Mouse (Mus musculus) midbrain, postnatal 0 days (tissue): ENCODE results near the gene Def8. TPM values are rescaled to one million over a fixed set of nuclear protein-coding genes. Genes with fewer than 3 reads are reported as not detected.

Source experiments
- ATAC-seq: fragments of 200-750 bp; cut with Nextera tagmentation; 2 replicates; pipeline ENCODE4 v1.8.0; 2017; ENCODE audit warnings: moderate number of reproducible peaks, mild to moderate bottlenecking, moderate TSS enrichment, moderate library complexity; ENCODE audit not compliant: low FRiP score
- DNase-seq: peaks from one replicate; pipeline ENCODE4 v3.0.0-alpha.2; 2015; ENCODE audit warnings: low spot score
- H3K27ac ChIP-seq: fragments of 300-500 bp; sonication (generic); 2 replicates; pipeline ENCODE4 v1.5.1; 2014; ENCODE audit warnings: low read depth, mild to moderate bottlenecking, low read length, mixed read lengths
- H3K27me3 ChIP-seq: fragments of 300-500 bp; sonication (generic); 2 replicates; pipeline ENCODE4 v1.6.1; 2014; ENCODE audit warnings: low read length, control low read depth, mixed read lengths; ENCODE audit not compliant: insufficient read depth
- H3K36me3 ChIP-seq: fragments of 300-500 bp; sonication (generic); 2 replicates; pipeline ENCODE4 v1.6.1; 2014; ENCODE audit warnings: low read length, control low read depth, mixed read lengths; ENCODE audit not compliant: insufficient read depth
- H3K4me1 ChIP-seq: fragments of 300-500 bp; sonication (generic); 2 replicates; pipeline ENCODE4 v1.6.1; 2014; ENCODE audit warnings: mild to moderate bottlenecking, control low read depth, antibody characterized with exemption, low read length, mixed read lengths; ENCODE audit not compliant: insufficient read depth
- H3K4me2 ChIP-seq: fragments of 300-500 bp; sonication (generic); 2 replicates; pipeline ENCODE4 v1.6.1; 2014; ENCODE audit warnings: low read depth, mild to moderate bottlenecking, low read length, mixed read lengths; ENCODE audit not compliant: poor library complexity, severe bottlenecking
- H3K4me3 ChIP-seq: fragments of 300-500 bp; sonication (generic); 2 replicates; pipeline ENCODE4 v1.5.1; 2014; ENCODE audit warnings: low read depth, mild to moderate bottlenecking, low read length, moderate library complexity
- H3K9ac ChIP-seq: fragments of 300-500 bp; sonication (generic); replicated peaks from 2 replicates; pipeline ENCODE4 v1.6.1; 2014; ENCODE audit warnings: mild to moderate bottlenecking, low read length, moderate library complexity, mixed read lengths; ENCODE audit not compliant: poor library complexity, severe bottlenecking
- H3K9me3 ChIP-seq: fragments of 300-500 bp; sonication (generic); 2 replicates; pipeline ENCODE4 v1.6.1; 2016; ENCODE audit warnings: low read length, control low read depth
- CTCF ChIP-seq: IDR thresholded peaks from 2 replicates; pipeline ENCODE4 v1.5.1; 2016; ENCODE audit warnings: antibody characterized with exemption, mild to moderate bottlenecking
- WGBS: fragments of 180-500 bp; shearing (Covaris S2); extraction: QIAGEN DNeasy Blood & Tissue Kit; methylation state at CpG from one replicate; pipeline ENCODE4 v1.1.7; 2014; 5-methylcytosine and 5-hydroxymethylcytosine counted together
- polyA plus RNA-seq: library from polyadenylated mRNA; unstranded; fragments of >200 nt; fragmentation: Nextera tagmentation; extraction: Ambion mirVana; gene quantifications from 2 replicates; pipeline ENCODE4 v1.2.1, GENCODE M21; 2015
- total RNA-seq: library from RNA; depleted of rRNA; stranded (reverse); fragments of >200 nt; gene quantifications from 2 replicates; pipeline ENCODE4 v1.2.3, GENCODE M21; 2014

Def8 gene
- total and polyA plus RNA-seq, 2 experiments from 2014 or later: 36.4 to 47.6 TPM

- Histone ChIP-seq H3K4me1 (0 out of 2 replicates have a peak, but pooled peaks cover 7% of the 10 kb centered on the region), H3K27me3 (no peaks in the 10 kb centered on the region), H3K4me3 (no peak overlapping the region), H3K27ac (no peak overlapping the region), H3K9me3 (no peaks in the 10 kb centered on the region), H3K9ac (no peak overlapping the region), H3K36me3 (peaks cover 23% of the 10 kb centered on the region), H3K4me2 (no peak overlapping the region)
- ATAC-seq: no peak
- WGBS: 88% methylated on average over 19 of the region's 19 CpGs
- no peak for TF ChIP-seq CTCF
- DNase-seq: no peak
These were observed 2.0 kb upstream of the Def8 start for GRCm38 (mm10) chr8:123421325-123421724.

GRCm38 (mm10) chr8:123422056-123422780 is 1.1 kb upstream of the Def8 start:
- ATAC-seq (peak; percentile 75), DNase-seq (peak; percentile 84)
- H3K27me3 ChIP-seq: no peaks in the 10 kb centered on the region
- H3K27ac ChIP-seq: no peak overlapping the region
- no peaks in the 10 kb centered on the region for H3K4me1 ChIP-seq
- H3K9ac ChIP-seq: peak overlapping the region; percentile 39; the same call in 1 of the 2 replicates
- 17% methylated on average over 17 of the region's 17 CpGs for WGBS
- H3K9me3 ChIP-seq: no peaks in the 10 kb centered on the region
- no peak overlapping the region for H3K4me3 ChIP-seq
- H3K4me2 ChIP-seq: peak overlapping the region; percentile 30; the same call in 1 of the 2 replicates
- peak; percentile 74 for TF ChIP-seq CTCF
- H3K36me3 ChIP-seq: peaks cover 21% of the 10 kb centered on the region

DNA sequence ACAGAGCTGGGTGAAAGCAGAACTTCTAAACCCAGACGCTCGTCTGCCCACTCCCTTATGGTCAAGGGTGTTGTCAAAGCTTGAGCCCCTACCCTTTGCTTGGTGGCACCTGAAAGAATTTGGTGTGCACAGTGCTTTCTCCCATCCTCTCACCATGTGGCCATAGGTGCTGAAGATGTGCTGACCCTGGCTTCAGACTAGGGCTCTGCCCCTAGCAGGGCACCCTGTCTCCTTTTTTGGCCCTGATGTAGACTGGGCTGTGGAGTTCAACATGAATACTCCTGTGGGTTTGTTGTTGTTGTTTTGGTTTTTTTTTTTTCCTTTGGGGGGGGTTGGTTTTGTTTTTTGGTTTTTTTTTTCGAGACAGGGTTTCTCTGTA is 557 bp upstream of the Def8 start:
- H3K36me3 ChIP-seq: peaks cover 21% of the 10 kb centered on the region
- DNase-seq (no peak), ATAC-seq (peak; percentile 28; the same call in 1 of the 2 replicates)
- whole genome bisulfite sequencing: 13% methylated on average over 3 of the region's 3 CpGs
- no peaks in the 10 kb centered on the region for H3K4me1 ChIP-seq
- 0 out of 2 replicates have a peak, but pooled peaks cover under 1% of the 10 kb centered on the region for H3K9me3 ChIP-seq
- peak overlapping the region; percentile 39; the same call in 1 of the 2 replicates for H3K9ac ChIP-seq
- H3K4me3 ChIP-seq: no peak overlapping the region
- no peak for TF ChIP-seq CTCF
- H3K27ac ChIP-seq: no peak overlapping the region
- H3K27me3 ChIP-seq: no peaks in the 10 kb centered on the region
- H3K4me2 ChIP-seq: no peak overlapping the region

- TF ChIP-seq CTCF: no peak
- 96% methylated on average over 27 of the region's 27 CpGs for WGBS
- H3K36me3 ChIP-seq: peaks cover 2% of the 10 kb centered on the region; the same call in 1 of the 2 replicates
- H3K27ac ChIP-seq: no peak overlapping the region
- no peak overlapping the region for H3K9ac ChIP-seq
- H3K4me2 ChIP-seq: no peak overlapping the region
- no peaks in the 10 kb centered on the region for H3K27me3 ChIP-seq
- peaks cover 10% of the 10 kb centered on the region; the same call in 1 of the 2 replicates for H3K9me3 ChIP-seq
- no peak overlapping the region for H3K4me3 ChIP-seq
- no peak for DNase-seq
- ATAC-seq: no peak
- H3K4me1 ChIP-seq: no peaks in the 10 kb centered on the region
These were observed 3.5 kb downstream of the Def8 start for GRCm38 (mm10) chr8:123426511-123427509.

DNA sequence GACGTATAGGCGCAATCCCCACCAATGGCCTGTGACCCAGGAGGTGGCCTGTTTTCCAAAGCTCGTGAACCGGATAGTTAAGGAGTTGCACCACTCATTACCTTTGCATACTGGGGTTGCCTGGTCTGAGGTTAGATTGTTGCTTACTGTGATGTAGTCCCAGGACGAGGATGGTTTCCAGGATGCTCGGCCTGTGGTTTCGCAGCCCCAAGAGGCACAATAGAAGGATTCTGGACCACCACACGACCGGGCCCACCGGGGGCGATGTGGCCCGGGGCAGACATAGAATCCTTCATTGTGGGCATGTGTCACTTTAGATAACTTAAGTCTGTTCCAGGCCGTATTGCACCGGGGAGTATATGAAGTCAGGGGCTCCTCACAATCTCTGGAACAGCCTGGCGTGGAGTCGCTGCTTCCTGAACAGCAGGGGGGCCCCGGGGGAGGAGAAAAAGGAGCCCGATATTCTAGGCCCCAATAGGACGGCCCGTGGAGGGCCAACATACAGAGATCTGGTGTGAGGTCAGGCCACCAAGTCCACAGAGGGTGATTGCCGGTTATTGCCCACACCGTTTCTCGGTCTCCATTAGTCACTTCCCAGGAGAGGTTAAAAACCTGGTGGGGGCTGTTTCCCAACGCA is 4.4 kb downstream of the Def8 start:
- Histone ChIP-seq H3K36me3 (0 out of 2 replicates have a peak, but pooled peaks cover under 1% of the 10 kb centered on the region), H3K4me1 (no peaks in the 10 kb centered on the region), H3K27me3 (no peaks in the 10 kb centered on the region), H3K9ac (no peak overlapping the region), H3K4me3 (no peak overlapping the region), H3K27ac (no peak overlapping the region), H3K4me2 (no peak overlapping the region), H3K9me3 (peaks cover 10% of the 10 kb centered on the region; the same call in 1 of the 2 replicates)
- DNase-seq: no peak
- WGBS: 96% methylated on average over 24 of the region's 24 CpGs
- TF ChIP-seq CTCF: no peak
- no peak for ATAC-seq
